Mouse (Mus musculus) lung, postnatal 0 days (tissue): ENCODE measurements at regions not wholly inside any gene's neighbourhood (a gene's known extent, or its start where the extent isn't known, plus 50 kb on each side); places are given as distances from the start of the nearest gene placed in this dataset.

ENCODE experiments used
- CTCF ChIP-seq: IDR thresholded peaks from 2 replicates; pipeline ENCODE4 v1.5.1; 2016; ENCODE audit warnings: antibody characterized with exemption, mild to moderate bottlenecking
- EP300 ChIP-seq: IDR thresholded peaks from 2 replicates; pipeline ENCODE4 v1.6.1; 2016; ENCODE audit warnings: antibody characterized with exemption, mild to moderate bottlenecking, control low read depth

GRCm38 (mm10) chr10:109431112-109431511, 420.3 kb upstream of the Syt1 start:
- TF ChIP-seq CTCF (no peak), EP300 (no peak)
